Mouse (Mus musculus): ENCODE measurements around the gene Cmtr2. TPM values are rescaled to one million over a fixed set of nuclear protein-coding genes. Genes with fewer than 3 reads are reported as not detected.

Gene Cmtr2
- polyA plus RNA-seq, 1 experiment from 2014 or later = 8.0 TPM

- Histone ChIP-seq H3K4me1 (no peaks in the 10 kb centered on the region), H3K27me3 (no peaks in the 10 kb centered on the region), H3K9me3 (no peaks in the 10 kb centered on the region; the same call in 1 of the 2 replicates), H3K27ac (no peak overlapping the region), H3K36me3 (no peaks in the 10 kb centered on the region), H3K4me2 (replicated peaks) (no peak overlapping the region), H3K4me3 (no peak overlapping the region), H3K9ac (no peak overlapping the region)
- WGBS = 30% methylated on average over 11 of the region's 11 CpGs
- ATAC-seq (ENCODE audit: low FRiP score, low read depth) = no peak
Measured at GRCm38 (mm10) chr8:110201806-110202205, 13.7 kb upstream of the Cmtr2 start.

GRCm38 (mm10) chr8:110216253-110216652, 788 bp downstream of the Cmtr2 start:
- 78% methylated on average over 5 of the region's 5 CpGs for WGBS

GRCm38 (mm10) chr8:110217198-110217597, 1.7 kb downstream of the Cmtr2 start:
- peaks cover 15% of the 10 kb centered on the region for H3K36me3 ChIP-seq
- peak overlapping the region; percentile 61 for H3K4me3 ChIP-seq
- 30% methylated on average over 5 of the region's 5 CpGs for WGBS
- H3K27ac ChIP-seq = no peak overlapping the region
- peak; percentile 26; the same call in 1 of the 2 replicates for ATAC-seq (ENCODE audit: low FRiP score, low read depth)
- no peaks in the 10 kb centered on the region for H3K9me3 ChIP-seq
- H3K4me2 ChIP-seq (replicated peaks) = peak overlapping the region; percentile 76
- no peak overlapping the region for H3K9ac ChIP-seq
- H3K27me3 ChIP-seq = no peaks in the 10 kb centered on the region
- peaks cover 12% of the 10 kb centered on the region for H3K4me1 ChIP-seq

More at GRCm38 (mm10) chr8:110216253-110216652, 788 bp downstream of the Cmtr2 start:
- no peak for ATAC-seq (ENCODE audit: low FRiP score, low read depth)
- Histone ChIP-seq H3K4me1 (peaks cover 12% of the 10 kb centered on the region), H3K9ac (no peak overlapping the region), H3K27me3 (no peaks in the 10 kb centered on the region), H3K4me2 (replicated peaks) (no peak overlapping the region), H3K4me3 (no peak overlapping the region), H3K36me3 (peaks cover 5% of the 10 kb centered on the region), H3K27ac (no peak overlapping the region), H3K9me3 (no peaks in the 10 kb centered on the region)

GRCm38 (mm10) chr8:110217681-110218131, 2.2 kb downstream of the Cmtr2 start:
- peak; percentile 99 for ATAC-seq (ENCODE audit: low FRiP score, low read depth)

GRCm38 (mm10) chr8:110218511-110218910, 3.0 kb downstream of the Cmtr2 start:
- Histone ChIP-seq H3K4me1 (peaks cover 19% of the 10 kb centered on the region), H3K9me3 (no peaks in the 10 kb centered on the region), H3K4me2 (replicated peaks) (peak overlapping the region; percentile 76), H3K27me3 (no peaks in the 10 kb centered on the region), H3K9ac (peak overlapping the region; percentile 36; the same call in 1 of the 2 replicates), H3K4me3 (peak overlapping the region; percentile 61), H3K36me3 (peaks cover 28% of the 10 kb centered on the region), H3K27ac (no peak overlapping the region)
- ATAC-seq (ENCODE audit: low FRiP score, low read depth) = no peak
- WGBS = 80% methylated on average over 5 of the region's 5 CpGs

More at GRCm38 (mm10) chr8:110217681-110218131, 2.2 kb downstream of the Cmtr2 start:
- peak overlapping the region; percentile 62 for H3K9ac ChIP-seq
- H3K4me1 ChIP-seq = peaks cover 13% of the 10 kb centered on the region
- no peak overlapping the region for H3K27ac ChIP-seq
- H3K27me3 ChIP-seq = no peaks in the 10 kb centered on the region
- peak overlapping the region; percentile 76 for H3K4me2 ChIP-seq (replicated peaks)
- peak overlapping the region; percentile 61 for H3K4me3 ChIP-seq
- peaks cover 20% of the 10 kb centered on the region for H3K36me3 ChIP-seq
- H3K9me3 ChIP-seq = no peaks in the 10 kb centered on the region
- WGBS = under 1% methylated on average over 43 of the region's 43 CpGs

GRCm38 (mm10) chr8:110220936-110221335, 5.5 kb downstream of the Cmtr2 start:
- ATAC-seq (ENCODE audit: low FRiP score, low read depth) = no peak
- 95% methylated on average over 14 of the region's 14 CpGs for WGBS
- no peak overlapping the region for H3K4me2 ChIP-seq (replicated peaks)
- no peak overlapping the region for H3K9ac ChIP-seq
- H3K27ac ChIP-seq = no peak overlapping the region
- H3K27me3 ChIP-seq = no peaks in the 10 kb centered on the region
- no peaks in the 10 kb centered on the region for H3K9me3 ChIP-seq
- H3K4me3 ChIP-seq = no peak overlapping the region
- H3K36me3 ChIP-seq = peaks cover 34% of the 10 kb centered on the region
- peaks cover 19% of the 10 kb centered on the region for H3K4me1 ChIP-seq

DNA sequence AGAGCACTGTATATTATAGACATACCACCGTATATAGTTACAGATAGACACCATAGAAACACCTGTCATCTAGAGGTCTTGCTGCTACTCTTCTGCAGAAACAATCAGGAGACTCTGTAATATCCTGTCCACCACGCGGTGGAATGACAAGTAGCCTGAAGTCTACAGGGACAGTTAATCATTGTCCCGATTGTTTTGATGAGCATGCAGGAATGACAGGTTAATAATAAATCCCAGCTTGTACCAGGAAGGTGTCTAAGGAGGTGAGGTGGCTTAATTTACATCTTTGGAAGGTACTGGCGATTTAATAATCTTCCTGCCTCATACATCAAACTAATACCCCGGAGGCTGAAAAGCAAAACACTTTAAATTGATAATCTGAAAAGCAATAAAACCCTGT, 15.3 kb downstream of the Cmtr2 start:
- no peaks in the 10 kb centered on the region for H3K4me1 ChIP-seq
- H3K36me3 ChIP-seq = no peaks in the 10 kb centered on the region
- 69% methylated on average over 6 of the region's 6 CpGs for WGBS
- ATAC-seq (ENCODE audit: low FRiP score, low read depth) = no peak
- H3K4me2 ChIP-seq (replicated peaks) = no peak overlapping the region
- H3K27me3 ChIP-seq = no peaks in the 10 kb centered on the region
- H3K27ac ChIP-seq = no peak overlapping the region
- no peaks in the 10 kb centered on the region for H3K9me3 ChIP-seq
- H3K9ac ChIP-seq = no peak overlapping the region
- H3K4me3 ChIP-seq = no peak overlapping the region

- Histone ChIP-seq H3K4me3 (no peak overlapping the region), H3K36me3 (no peaks in the 10 kb centered on the region), H3K4me2 (replicated peaks) (no peak overlapping the region), H3K9me3 (no peaks in the 10 kb centered on the region), H3K27ac (no peak overlapping the region), H3K4me1 (0 out of 2 replicates have a peak, but pooled peaks cover 3% of the 10 kb centered on the region), H3K27me3 (no peaks in the 10 kb centered on the region), H3K9ac (no peak overlapping the region)
- WGBS = 39% methylated on average over 7 of the region's 7 CpGs
- no peak for ATAC-seq (ENCODE audit: low FRiP score, low read depth)
Measured at GRCm38 (mm10) chr8:110242278-110243177, 27.1 kb downstream of the Cmtr2 start.

- H3K36me3 ChIP-seq = no peaks in the 10 kb centered on the region
- no peaks in the 10 kb centered on the region for H3K27me3 ChIP-seq
- ATAC-seq (ENCODE audit: low FRiP score, low read depth) = no peak
- no peak overlapping the region for H3K4me2 ChIP-seq (replicated peaks)
- H3K4me1 ChIP-seq = 0 out of 2 replicates have a peak, but pooled peaks cover 3% of the 10 kb centered on the region
- H3K4me3 ChIP-seq = no peak overlapping the region
- H3K9me3 ChIP-seq = no peaks in the 10 kb centered on the region
- H3K9ac ChIP-seq = no peak overlapping the region
- no peak overlapping the region for H3K27ac ChIP-seq
- WGBS = 50% methylated on average over 2 of the region's 2 CpGs
Measured at GRCm38 (mm10) chr8:110244566-110244965, 29.1 kb downstream of the Cmtr2 start.

- ATAC-seq (ENCODE audit: low FRiP score, low read depth) = no peak
- Histone ChIP-seq H3K4me1 (0 out of 2 replicates have a peak, but pooled peaks cover 3% of the 10 kb centered on the region), H3K27ac (no peak overlapping the region)
Measured at GRCm38 (mm10) chr8:110247238-110247637, 31.8 kb downstream of the Cmtr2 start.

DNA sequence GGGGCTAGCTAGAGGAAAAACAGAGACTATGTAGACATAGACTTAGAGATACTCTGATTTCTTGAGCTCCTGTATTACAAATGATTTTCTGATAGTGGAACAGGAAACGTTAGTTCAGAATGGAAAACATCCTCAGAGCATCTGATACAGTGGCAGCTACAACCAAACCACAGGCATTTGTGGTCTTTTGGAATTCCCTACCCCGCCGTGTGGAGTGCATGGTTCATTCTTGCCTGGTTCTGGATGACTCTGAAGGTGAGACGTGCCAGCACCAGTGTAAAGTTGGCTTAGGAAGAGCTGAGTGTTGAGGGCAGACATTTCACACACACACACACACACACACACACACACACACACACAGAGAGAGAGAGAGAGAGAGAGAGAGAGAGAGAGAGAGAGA, 38.5 kb downstream of the Cmtr2 start:
- no peaks in the 10 kb centered on the region for H3K9me3 ChIP-seq
- H3K27ac ChIP-seq = no peak overlapping the region
- no peak overlapping the region for H3K9ac ChIP-seq
- no peaks in the 10 kb centered on the region for H3K4me1 ChIP-seq
- WGBS = 77% methylated on average over 4 of the region's 4 CpGs
- ATAC-seq (ENCODE audit: low FRiP score, low read depth) = no peak
- no peaks in the 10 kb centered on the region for H3K36me3 ChIP-seq
- H3K4me3 ChIP-seq = no peak overlapping the region
- H3K27me3 ChIP-seq = no peaks in the 10 kb centered on the region; the same call in 1 of the 2 replicates
- no peak overlapping the region for H3K4me2 ChIP-seq (replicated peaks)

More at GRCm38 (mm10) chr8:110247238-110247637, 31.8 kb downstream of the Cmtr2 start:
- H3K4me3 ChIP-seq = no peak overlapping the region
- no peaks in the 10 kb centered on the region for H3K27me3 ChIP-seq
- no peak overlapping the region for H3K9ac ChIP-seq
- H3K36me3 ChIP-seq = no peaks in the 10 kb centered on the region
- H3K4me2 ChIP-seq (replicated peaks) = no peak overlapping the region
- H3K9me3 ChIP-seq = no peaks in the 10 kb centered on the region
- WGBS = 26% methylated on average over 6 of the region's 6 CpGs

DNA sequence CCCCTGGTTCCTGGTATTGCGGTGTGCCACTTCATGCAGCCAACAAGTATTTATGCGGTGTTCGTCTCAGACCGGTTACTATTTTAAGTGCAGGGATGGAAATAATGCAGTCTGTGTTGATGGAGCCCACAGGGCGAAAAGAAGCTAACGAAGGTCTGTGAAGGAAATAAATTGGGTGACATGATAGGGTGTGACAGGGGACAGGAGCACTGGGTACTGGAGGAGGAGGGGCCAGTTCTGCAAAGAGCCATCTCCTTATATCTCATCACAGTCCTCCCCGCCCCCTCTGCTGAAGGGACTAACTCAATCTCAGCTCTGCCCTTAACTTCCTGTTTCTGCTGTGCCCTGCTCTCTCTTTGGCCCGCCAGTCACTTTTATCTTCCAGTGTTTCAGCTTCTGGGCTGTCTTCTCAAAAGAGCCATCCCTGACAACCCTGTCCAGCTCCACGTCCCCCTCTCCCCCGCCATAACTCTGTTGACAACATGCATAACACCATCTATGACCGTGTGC, 50.4 kb downstream of the Cmtr2 start:
- H3K9ac ChIP-seq = no peak overlapping the region
- ATAC-seq (ENCODE audit: low FRiP score, low read depth) = no peak
- peaks cover 9% of the 10 kb centered on the region for H3K4me1 ChIP-seq
- no peak overlapping the region for H3K27ac ChIP-seq
- no peak overlapping the region for H3K4me3 ChIP-seq
- 57% methylated on average over 11 of the region's 11 CpGs for WGBS
- no peaks in the 10 kb centered on the region for H3K27me3 ChIP-seq
- H3K4me2 ChIP-seq (replicated peaks) = no peak overlapping the region; the same call in 1 of the 2 replicates
- no peaks in the 10 kb centered on the region for H3K9me3 ChIP-seq
- no peaks in the 10 kb centered on the region for H3K36me3 ChIP-seq
